Mouse (Mus musculus) thymus, postnatal 10 days (tissue): ENCODE data around the gene Klf6.

Experiments used
- DNase-seq, 2 experiments: peaks; one replicate each; pipeline ENCODE4 v3.0.0; 2021; ENCODE audit warnings: low spot score in 2 of 2

Klf6 gene

GRCm38 (mm10) chr13:5899021-5899420 is 37.7 kb downstream of the Klf6 start:
- DNase-seq = no peak

DNA sequence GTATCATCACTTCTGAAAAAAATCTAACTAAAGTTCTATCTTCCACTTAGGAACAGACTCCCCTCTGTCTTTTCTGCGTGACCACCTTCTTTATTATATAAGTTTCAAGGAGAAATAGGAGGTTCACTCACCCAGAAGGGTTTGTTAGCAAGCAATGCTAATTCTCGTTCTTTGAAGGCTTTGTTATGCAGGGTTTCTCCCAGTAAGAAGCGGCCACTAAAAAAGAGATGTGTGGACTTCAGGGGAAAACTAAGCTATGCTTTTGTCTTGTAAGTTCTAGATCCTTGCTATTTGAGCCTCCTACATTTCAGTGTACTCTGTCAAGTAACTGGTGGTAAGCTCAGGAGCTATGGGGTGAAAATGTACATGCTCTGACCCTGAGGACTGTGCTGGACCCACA is 38.4 kb downstream of the Klf6 start:
- no peak for DNase-seq

DNA sequence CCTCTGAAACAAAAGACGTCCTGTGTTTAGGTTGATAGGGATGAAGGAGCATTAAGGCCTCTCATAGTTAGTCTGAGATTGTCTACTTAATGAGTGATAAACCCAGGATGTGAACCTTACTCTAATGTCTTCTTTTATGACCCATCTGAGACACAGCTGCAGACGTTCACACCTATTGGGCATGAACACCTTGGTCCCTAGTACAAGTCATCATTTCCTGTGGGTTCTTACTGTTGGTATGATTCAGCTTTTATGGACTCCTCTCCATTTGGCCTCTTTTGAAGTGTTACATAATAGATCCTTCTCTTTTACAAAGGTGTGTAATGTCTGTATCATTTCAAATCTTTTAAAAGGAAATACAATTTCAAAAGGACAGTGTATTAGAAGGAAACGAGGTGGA is 51.9 kb downstream of the Klf6 start:
- no peak for DNase-seq

GRCm38 (mm10) chr13:5917360-5917759 is 56.1 kb downstream of the Klf6 start:
- DNase-seq = no peak

DNA sequence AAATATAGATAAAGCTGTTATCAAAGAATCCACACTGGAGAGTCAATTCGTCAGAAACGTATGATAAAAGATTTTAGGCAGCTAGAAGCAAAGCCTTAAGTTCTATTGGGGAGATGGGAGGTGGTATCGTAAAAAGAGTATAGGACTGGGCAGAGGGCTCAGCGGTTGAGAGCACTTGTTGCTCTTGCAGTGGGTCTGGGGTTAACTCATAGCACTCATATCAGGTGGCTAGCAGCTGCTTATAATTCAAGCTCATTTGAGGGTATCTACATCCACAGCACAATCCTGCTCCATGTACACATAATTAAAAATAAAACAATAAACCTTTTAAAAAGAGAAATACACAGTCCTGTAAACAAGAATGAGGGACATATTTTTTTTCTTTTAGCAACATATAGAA is 58.7 kb downstream of the Klf6 start:
- no peak for DNase-seq
